Mouse (Mus musculus): Measurements from ENCODE around the gene Lzts3.

Gene Lzts3

GRCm38 (mm10) chr2:130634739-130635411 is 7.7 kb downstream of the Lzts3 start:
- no peak for DNase-seq

GRCm38 (mm10) chr2:130634006-130634738 is 8.4 kb downstream of the Lzts3 start:
- no peak for DNase-seq

DNA sequence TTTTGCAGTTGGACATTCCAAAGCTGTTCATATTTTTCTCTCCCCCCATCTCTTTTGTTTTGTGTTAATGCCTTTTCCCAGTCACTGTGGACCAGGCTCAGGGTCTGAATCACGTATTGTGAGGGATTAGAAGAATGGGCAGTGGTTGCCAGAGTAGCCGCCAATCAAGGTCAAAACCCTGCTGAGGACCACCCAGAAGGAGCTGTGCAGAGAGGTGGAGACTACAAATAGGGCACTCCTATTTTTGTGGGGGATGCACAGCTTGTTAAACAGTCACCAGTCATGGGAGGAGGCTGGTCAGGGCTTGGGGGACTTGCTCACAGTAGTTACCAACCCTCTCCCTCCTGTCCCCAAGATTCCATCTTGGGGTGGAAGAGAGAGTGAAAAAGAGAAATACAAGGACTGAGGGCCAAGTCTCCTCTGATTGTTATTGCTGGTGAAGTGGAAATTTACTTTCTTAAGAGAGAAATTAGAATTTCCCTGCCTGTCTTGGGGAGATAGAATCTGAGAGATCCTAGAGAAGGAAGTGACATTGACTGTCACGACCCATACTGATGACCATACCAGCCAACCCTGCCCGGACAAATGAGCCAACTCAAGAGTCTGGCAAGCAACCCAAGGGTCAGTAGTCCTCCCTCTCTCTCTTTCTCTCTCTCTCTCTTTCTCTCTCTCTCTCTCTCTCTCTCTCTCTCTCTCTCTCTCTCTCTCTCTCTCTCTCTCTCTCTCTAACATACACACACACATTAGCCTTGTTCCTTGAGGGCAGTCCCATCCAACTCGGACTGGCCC is 9.5 kb downstream of the Lzts3 start:
- DNase-seq: no peak

GRCm38 (mm10) chr2:130632416-130632815 is 10.2 kb downstream of the Lzts3 start:
- peak; percentile 75 for DNase-seq

GRCm38 (mm10) chr2:130629839-130630203 is 12.8 kb downstream of the Lzts3 start, which contains the start of the genes Fastkd5 and Ubox5:
Fastkd5 (minus strand) TSS chr2:130630027.
Ubox5 (minus strand) TSS chr2:130630038.
- DNase-seq: peak; percentile 85

DNA sequence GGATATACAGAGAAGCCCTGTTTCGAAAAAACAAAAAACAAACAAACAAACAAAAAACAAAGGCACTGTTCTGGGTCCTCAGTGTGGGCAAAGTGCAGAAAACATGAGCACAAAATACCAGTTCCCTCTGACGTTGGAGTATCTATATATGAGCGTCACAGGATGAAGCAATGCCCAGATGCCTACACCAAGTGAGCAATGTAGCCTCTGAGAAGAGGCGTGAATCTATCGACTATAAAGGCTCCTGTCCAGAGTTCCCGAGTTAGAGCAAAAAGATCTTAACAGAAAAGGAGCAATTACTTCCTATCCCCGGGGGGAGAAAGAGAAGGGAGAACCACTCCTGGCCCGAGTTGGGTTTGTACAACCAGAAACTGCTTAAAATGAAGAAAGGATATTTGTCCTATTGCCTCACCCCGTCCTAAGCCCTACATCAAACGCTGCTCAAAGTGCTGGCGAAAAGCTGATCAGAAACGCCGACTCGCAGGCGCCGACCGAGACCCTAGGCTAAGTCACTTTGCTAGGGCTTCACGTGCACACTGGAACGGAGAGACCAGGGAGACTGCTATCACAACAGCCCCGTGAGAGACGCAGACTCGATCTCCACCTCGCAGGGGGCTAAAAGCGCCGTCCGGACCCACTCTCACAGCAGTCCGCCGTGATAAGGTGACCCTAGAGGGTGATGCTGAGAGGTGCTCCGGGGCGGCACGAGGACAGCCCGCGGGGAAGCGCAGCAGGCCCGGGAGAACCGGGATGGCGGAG is 13.3 kb downstream of the Lzts3 start:
- no peak for DNase-seq

GRCm38 (mm10) chr2:130628424-130628823 is 14.2 kb downstream of the Lzts3 start:
- DNase-seq: no peak

DNA sequence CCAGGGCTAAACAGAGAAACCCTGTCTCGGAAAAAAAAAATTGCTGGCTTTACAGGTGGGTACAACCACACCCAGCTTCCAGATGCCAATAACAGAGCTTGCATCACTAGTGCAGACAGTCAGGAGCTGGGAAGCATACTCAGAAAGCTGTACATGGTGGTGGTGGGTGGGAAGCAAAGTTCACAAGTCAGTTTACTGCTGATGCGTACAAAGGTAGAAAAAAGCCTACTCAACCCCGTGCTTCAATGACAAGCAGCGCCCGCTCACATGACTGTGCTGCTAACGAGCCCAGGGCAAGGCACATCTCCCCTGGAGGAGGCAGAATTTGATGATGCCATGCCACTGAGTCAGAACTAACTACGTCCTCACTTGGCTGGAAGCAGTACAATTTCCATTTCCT is 23.6 kb downstream of the Lzts3 start:
- DNase-seq: peak; percentile 67

GRCm38 (mm10) chr2:130613091-130613490 is 29.5 kb downstream of the Lzts3 start:
- no peak for DNase-seq

GRCm38 (mm10) chr2:130602195-130602594 is 40.4 kb downstream of the Lzts3 start:
- DNase-seq: no peak

GRCm38 (mm10) chr2:130598399-130598798 is 44.2 kb downstream of the Lzts3 start:
- no peak for DNase-seq

DNA sequence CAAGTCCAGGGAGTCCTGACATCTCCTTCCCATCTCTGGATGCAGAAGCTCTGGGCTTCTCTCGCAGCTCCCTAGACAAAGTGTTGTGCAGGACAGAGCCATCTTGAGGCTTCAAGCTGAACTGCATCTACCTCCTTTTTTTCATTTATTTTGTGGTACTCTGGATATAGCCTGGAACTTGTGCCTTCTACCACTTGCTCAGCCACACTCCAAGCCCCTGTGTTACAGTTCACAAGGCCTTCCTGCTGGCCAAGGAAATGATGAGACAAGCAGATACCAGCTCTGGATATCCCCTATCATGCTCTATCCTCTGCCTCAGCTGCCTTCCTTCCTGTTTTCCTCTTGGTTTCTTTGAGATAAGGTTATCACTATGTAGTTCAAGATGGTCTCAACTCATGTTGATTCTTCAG is 45.0 kb downstream of the Lzts3 start:
- no peak for DNase-seq

DNA sequence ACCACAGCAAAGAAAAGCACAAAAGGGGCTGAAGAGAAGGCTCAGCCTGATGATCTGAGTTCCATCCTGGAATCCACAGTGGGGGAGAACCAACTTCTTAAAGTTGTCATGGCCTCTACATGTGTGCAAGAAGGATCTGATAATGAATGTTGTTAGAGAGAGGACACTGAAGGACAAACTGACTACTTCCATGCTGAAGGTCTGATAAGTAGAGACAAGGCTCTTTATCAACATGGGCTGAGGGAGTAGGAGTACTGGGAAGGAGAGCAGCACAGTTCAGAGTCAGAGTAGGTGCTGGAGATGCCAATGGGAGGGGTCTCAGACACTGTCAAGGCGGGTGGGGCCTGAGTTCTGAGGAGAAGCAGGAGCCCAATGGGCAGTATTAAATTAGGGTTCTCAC is 47.0 kb downstream of the Lzts3 start:
- DNase-seq: no peak

DNA sequence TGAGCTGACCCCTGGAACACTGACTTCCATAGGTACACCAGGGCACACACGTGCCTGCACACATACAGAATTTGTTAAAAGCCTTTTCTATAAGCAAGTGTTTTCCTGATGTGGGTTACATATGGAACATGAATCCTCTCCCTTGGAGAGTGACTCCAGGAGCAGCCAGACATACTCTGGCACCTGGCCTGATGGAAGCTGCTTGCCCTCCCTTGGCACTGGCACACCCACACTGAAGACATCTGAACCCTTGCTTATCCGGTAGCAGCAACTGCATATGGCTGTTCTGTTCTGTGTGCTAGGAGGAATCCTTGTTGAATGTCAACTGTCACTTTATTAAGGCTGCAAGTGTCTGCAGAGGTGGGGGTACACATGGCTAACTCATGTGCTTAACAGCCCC is 51.6 kb downstream of the Lzts3 start:
- no peak for DNase-seq

DNA sequence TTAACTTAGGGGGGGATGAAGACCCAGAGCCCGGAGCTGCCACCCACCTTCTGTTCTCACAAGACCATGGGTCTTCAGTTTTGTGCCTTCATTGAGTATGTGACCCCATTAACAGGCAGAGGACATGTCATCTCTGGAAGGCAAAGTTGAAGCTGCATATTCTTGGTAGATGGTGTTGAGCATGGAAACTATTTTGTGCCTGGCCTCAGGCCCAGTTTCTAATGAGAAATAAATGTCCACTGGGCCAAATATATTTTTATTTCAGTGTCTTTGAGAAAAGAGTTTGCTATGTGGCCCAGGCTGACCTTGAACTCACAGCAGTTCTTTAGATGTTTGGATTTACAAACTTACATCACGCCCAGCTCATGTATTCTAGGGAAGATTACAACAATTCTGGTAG is 52.8 kb downstream of the Lzts3 start:
- no peak for DNase-seq

DNA sequence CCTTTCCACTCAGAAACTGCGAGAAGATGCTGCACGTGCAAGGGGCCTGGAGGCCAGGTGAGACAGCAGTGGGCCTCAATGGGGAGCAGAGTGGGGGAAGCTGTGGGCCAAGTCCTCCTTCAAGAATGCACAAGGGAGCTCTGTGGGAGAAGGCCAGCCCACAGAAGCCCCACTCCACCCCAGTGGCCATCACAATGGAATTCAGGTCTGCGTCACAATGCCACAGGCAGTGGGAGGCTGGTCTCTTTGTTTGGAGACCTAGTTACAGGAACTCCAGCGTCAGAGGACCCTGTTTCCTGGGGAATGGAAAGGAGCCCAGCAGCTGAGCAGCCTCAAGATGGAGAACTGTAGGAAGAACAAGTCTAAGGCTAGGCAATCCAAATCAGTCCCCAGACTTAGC is 53.4 kb downstream of the Lzts3 start:
- no peak for DNase-seq

- DNase-seq: no peak
These were observed 54.2 kb downstream of the Lzts3 start for GRCm38 (mm10) chr2:130588373-130588772.

DNA sequence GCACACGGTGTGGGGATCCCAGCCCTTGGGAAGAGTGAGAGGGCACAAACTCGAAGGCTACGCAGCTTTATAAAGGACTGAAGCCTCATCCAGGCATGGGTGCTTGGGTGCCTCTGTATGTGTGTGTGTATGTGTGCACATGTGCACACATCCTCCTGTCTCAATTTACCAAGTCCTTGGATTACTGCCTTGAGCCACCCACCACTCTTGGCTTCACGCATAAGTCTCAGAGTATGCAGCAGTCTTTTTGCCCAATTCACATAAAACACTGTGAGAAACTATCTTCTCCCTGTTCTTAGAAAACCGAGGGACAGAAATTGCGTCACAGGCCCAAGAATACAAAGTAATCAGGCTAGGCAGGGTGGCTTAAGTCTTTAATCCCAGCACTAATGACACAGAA is 56.6 kb downstream of the Lzts3 start:
- no peak for DNase-seq

DNA sequence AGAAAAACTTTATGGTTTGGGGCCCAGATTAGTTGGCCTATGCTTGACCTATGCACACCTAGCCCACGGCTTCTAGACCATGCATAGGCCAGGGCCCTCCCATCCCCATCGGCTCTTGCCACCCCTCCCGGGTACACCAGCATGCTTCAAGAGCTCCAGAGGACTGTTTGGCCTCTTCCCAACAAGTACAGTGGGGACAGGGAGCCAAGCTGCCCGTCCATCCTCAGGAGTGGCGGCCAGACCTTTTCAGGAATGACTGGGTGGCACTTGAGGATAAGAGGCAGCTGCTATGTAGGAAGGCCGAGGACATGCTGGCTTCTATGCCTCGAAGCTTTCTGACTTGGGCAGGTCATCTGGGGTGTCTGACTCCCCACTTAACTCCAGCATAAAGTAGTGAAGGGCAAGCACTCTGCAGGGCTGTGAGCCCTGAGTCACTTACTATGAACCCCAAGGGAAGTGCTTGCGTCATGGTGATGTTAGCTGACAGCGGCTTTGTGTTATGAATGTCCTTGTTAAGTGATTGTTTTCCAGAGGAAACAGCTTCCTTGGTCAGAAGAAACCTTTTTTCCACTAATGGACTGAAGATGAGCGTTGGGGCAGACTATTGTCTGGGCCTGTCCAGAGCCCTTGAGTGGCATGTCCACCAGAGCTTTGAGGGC is 58.6 kb downstream of the Lzts3 start:
- no peak for DNase-seq
